Mouse (Mus musculus) embryonic fibroblast, embryonic 13.5 days (primary cell): Measurements from ENCODE around the gene Arhgef33. TPM values are rescaled to one million over a fixed set of nuclear protein-coding genes. Genes with fewer than 3 reads are reported as not detected.
"Not testable (repeated sequence)": the region's sequence is repeated elsewhere in the genome, so short reads cannot be mapped to it uniquely, and the experiment has no call there.

Experiments
- H3K27ac ChIP-seq: 2 replicates; pipeline ENCODE4 v1.5.1; 2012; ENCODE audit warnings: low read length, control low read depth, inconsistent platforms; ENCODE audit not compliant: insufficient read depth
- H3K4me1 ChIP-seq: 2 replicates; pipeline ENCODE4 v1.6.1; 2011; ENCODE audit warnings: low read length; ENCODE audit not compliant: control insufficient read depth, insufficient read depth
- H3K4me3 ChIP-seq: 2 replicates; pipeline ENCODE4 v1.5.1; 2011; ENCODE audit warnings: mild to moderate bottlenecking, control low read depth, low read length; ENCODE audit not compliant: insufficient read depth
- CTCF ChIP-seq: IDR thresholded peaks from 2 replicates; pipeline ENCODE4 v1.5.1; 2011; ENCODE audit warnings: mild to moderate bottlenecking, control low read depth, low read length, moderate library complexity, borderline replicate concordance; ENCODE audit not compliant: insufficient read depth
- POLR2A ChIP-seq: IDR thresholded peaks from 2 replicates; pipeline ENCODE4 v1.6.1; 2011; ENCODE audit warnings: low read depth, mild to moderate bottlenecking, control low read depth, low read length, moderate library complexity
- polyA plus RNA-seq: library from polyadenylated mRNA; stranded (reverse); fragments of >200 nt; gene quantifications from 2 replicates; pipeline ENCODE4 v1.2.4, GENCODE M21; 2011; ENCODE audit warnings: low read depth; ENCODE audit not compliant: missing spikeins, insufficient read length

The Arhgef33 gene
- polyA plus RNA-seq, 1 experiment, result 1.1 TPM

- H3K27ac ChIP-seq, result no peak overlapping the region
These were observed 25.2 kb downstream of the Arhgef33 start for GRCm38 (mm10) chr17:80332386-80332785.

GRCm38 (mm10) chr17:80345277-80345676 lies 38.1 kb downstream of the Arhgef33 start:
- H3K27ac ChIP-seq, result no peak overlapping the region
- no peak overlapping the region for H3K4me3 ChIP-seq
- no peak for TF ChIP-seq CTCF
- TF ChIP-seq POLR2A, result no peak
- H3K4me1 ChIP-seq, result peaks cover 10% of the 10 kb centered on the region

More at GRCm38 (mm10) chr17:80332386-80332785, 25.2 kb downstream of the Arhgef33 start:
- TF ChIP-seq CTCF (peak; percentile 47; the same call in 1 of the 2 replicates), POLR2A (no peak)
- Histone ChIP-seq H3K4me1 (no peaks in the 10 kb centered on the region), H3K4me3 (no peak overlapping the region)

GRCm38 (mm10) chr17:80346591-80347125 lies 39.5 kb downstream of the Arhgef33 start:
- Histone ChIP-seq H3K27ac (0 out of 2 replicates have a peak overlapping the region, but pooled peaks have one; percentile 49), H3K4me3 (no peak overlapping the region), H3K4me1 (peaks cover 10% of the 10 kb centered on the region)
- TF ChIP-seq CTCF (no peak), POLR2A (no peak)

- no peak for TF ChIP-seq POLR2A
- no peak for TF ChIP-seq CTCF
- Histone ChIP-seq H3K27ac (peak overlapping the region; percentile 49; the same call in 1 of the 2 replicates), H3K4me3 (no peak overlapping the region), H3K4me1 (peaks cover 10% of the 10 kb centered on the region)
These were observed 40.0 kb downstream of the Arhgef33 start for GRCm38 (mm10) chr17:80347234-80347633.

GRCm38 (mm10) chr17:80360245-80360644 lies 53.0 kb downstream of the Arhgef33 start:
- no peak for TF ChIP-seq CTCF
- no peak for TF ChIP-seq POLR2A
- Histone ChIP-seq H3K27ac (no peak overlapping the region), H3K4me3 (no peak overlapping the region), H3K4me1 (no peaks in the 10 kb centered on the region)

- Histone ChIP-seq H3K27ac (no peak overlapping the region), H3K4me1 (no peaks in the 10 kb centered on the region), H3K4me3 (no peak overlapping the region)
- TF ChIP-seq CTCF (no peak), POLR2A (no peak)
These were observed 60.1 kb downstream of the Arhgef33 start for GRCm38 (mm10) chr17:80367276-80367675.

GRCm38 (mm10) chr17:80368606-80369005 lies 61.4 kb downstream of the Arhgef33 start:
- Histone ChIP-seq H3K27ac (no peak overlapping the region), H3K4me1 (no peaks in the 10 kb centered on the region), H3K4me3 (no peak overlapping the region)
- TF ChIP-seq POLR2A, result no peak

GRCm38 (mm10) chr17:80372989-80373725 lies 66.0 kb downstream of the Arhgef33 start, which contains the start of gene Gm10190:
Gene Gm10190, minus strand, starts transcription at chr17:80373541.
- no peak for TF ChIP-seq CTCF
- peak; percentile 89 for TF ChIP-seq POLR2A
- peak within 1 kb of the TSS; percentile 6; the same call in 1 of the 2 replicates for H3K4me3 ChIP-seq
- no peaks in the 10 kb centered on the region for H3K4me1 ChIP-seq
- no peak within 1 kb of the TSS for H3K27ac ChIP-seq

GRCm38 (mm10) chr17:80373726-80374096 lies 66.5 kb downstream of the Arhgef33 start:
- TF ChIP-seq POLR2A (no peak), CTCF (no peak)
- Histone ChIP-seq H3K4me3 (no peak overlapping the region), H3K4me1 (no peaks in the 10 kb centered on the region), H3K27ac (no peak overlapping the region)

- not testable (repeated sequence) for H3K4me3 ChIP-seq, H3K27ac ChIP-seq, H3K4me1 ChIP-seq
These were observed 71.2 kb downstream of the Arhgef33 start for GRCm38 (mm10) chr17:80378386-80378785.

GRCm38 (mm10) chr17:80385671-80386070 lies 78.5 kb downstream of the Arhgef33 start:
- no peak overlapping the region for H3K4me3 ChIP-seq
- TF ChIP-seq POLR2A, result no peak
- TF ChIP-seq CTCF, result no peak
- no peaks in the 10 kb centered on the region for H3K4me1 ChIP-seq
- H3K27ac ChIP-seq, result no peak overlapping the region
